Mouse (Mus musculus) left cerebral cortex, adult 6 months (tissue): ENCODE data around the gene Vmn1r93. TPM values are rescaled to one million over a fixed set of nuclear protein-coding genes. Genes with fewer than 3 reads are reported as not detected.

Experiments
- long read RNA-seq, 2 experiments: library from polyadenylated mRNA; unstranded; transcript quantifications; one replicate each; pipeline ENCODE4 v2.0.0; 2019 to 2020
- polyA plus RNA-seq: library from polyadenylated mRNA; unstranded; fragments of <200 nt; fragmentation: Nextera tagmentation; gene quantifications from 2 replicates; pipeline ENCODE4 v1.2.3, GENCODE M21; 2021

Vmn1r93 gene
- polyA plus RNA-seq: not detected in 2 replicates
- long read RNA-seq, experiment 1: 0 reads
- long read RNA-seq, experiment 2: 0 reads

DNA sequence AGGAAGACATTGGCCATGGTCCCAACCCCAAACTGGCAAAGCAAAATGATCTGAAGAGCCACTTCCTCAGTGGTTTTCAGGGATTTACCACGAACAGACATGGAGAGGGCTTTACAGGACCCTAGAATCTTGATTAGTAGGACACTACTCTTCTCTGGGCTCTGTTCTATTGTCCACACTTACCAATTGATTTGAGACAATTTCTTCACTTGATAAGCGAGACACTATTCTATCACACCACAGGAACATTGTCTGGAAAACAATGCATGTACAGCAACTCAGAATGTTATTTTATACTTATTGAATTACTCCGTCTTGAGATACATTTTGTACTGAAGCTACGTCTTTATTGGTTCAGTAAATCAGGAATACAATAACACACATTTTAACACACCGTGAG, at the start of gene Vmn1r93:
TSS of gene Vmn1r93 (minus strand) at position 101 of the 400 bp plus-strand sequence.

DNA sequence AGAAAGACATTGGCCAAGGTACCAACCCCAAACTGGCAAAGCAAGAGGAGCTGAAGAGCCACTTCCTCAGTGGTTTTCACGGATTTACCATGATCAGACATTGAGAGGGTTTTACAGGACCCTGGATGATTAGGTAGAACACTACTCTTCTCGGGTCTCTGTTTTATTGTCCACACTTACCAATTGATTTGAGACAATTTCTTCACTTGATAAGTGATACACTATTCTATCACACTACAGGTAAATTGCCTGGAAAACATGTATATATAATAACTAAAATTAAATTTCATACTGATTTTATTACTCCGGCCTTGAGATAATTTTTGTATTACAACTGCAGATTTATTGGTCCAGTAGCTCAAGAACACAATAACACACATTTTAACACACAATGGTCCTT, 29.4 kb upstream of the Vmn1r93 start, which contains the start of gene Vmn1r94:
TSS of gene Vmn1r94 (minus strand) at position 101 of the 400 bp plus-strand sequence.

DNA sequence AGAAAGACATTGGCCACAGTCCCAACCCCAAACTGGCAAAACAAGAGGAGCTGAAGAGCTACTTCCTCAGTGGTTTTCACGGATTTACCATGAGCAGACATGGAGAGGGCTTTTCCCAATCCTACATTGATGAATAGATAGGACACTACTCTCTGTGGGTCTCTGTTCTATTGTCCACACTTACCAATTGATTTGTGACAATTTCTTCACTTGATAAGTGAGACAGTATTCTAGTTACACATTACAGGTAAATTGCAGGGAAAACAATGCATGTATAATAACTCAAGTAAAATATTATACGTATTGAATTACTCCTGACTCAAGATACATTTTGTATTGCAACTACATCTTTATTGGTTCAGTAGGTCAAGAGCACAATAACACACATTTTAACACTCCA, 16.4 kb downstream of the Vmn1r93 start, which contains the start of gene Gm16442:
TSS of gene Gm16442 (minus strand) at position 101 of the 400 bp plus-strand sequence.

DNA sequence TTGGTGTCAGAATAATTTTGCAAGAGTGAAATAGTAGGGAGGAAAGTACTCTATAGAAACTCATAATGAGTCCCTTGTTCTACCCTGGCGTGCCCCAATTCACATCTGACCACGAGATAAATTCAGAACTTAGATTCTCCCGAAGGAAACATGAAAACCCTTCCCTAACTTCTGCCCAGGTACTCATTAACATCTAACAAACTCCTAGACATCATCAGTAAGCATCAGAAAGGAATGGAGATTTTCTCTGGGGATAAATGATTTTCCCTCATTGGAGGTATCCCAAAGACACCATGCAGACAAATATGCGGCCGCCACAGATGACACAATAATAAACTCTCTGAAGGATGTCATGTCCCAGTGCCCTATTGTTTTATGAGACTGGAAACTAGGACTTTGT, 39.5 kb downstream of the Vmn1r93 start, which contains the start of gene Vmn1r91:
TSS of gene Vmn1r91 (plus strand) at position 301 of the 400 bp plus-strand sequence.

Other genes starting within 250 kb of the Vmn1r93 start
- 1.2 and 1.4 TPM in 2 replicates for gene Pvr, start 217.9 kb downstream of the Vmn1r93 start, polyA plus RNA-seq
- not detected in 2 replicates for gene Igsf23, start 188.3 kb downstream of the Vmn1r93 start, polyA plus RNA-seq
- 0.13 TPM in 1 of 2 replicates, not detected in the other for gene Ceacam20, start 173.7 kb downstream of the Vmn1r93 start, polyA plus RNA-seq
- not detected in 2 replicates for gene Nlrp9b, start 147.6 kb downstream of the Vmn1r93 start, polyA plus RNA-seq
- not detected in 2 replicates for gene Vmn1r91, start 39.4 kb downstream of the Vmn1r93 start, polyA plus RNA-seq
- gene Gm16442, start 16.5 kb downstream of the Vmn1r93 start, polyA plus RNA-seq: not detected in 2 replicates
- gene Vmn1r94, start 29.3 kb upstream of the Vmn1r93 start, polyA plus RNA-seq: not detected in 2 replicates
- gene Vmn1r95, start 54.6 kb upstream of the Vmn1r93 start, polyA plus RNA-seq: not detected in 2 replicates
- gene Gm6164, start 66.5 kb upstream of the Vmn1r93 start, polyA plus RNA-seq: not detected in 2 replicates
- not detected in 2 replicates for gene Gm4498, start 94.7 kb upstream of the Vmn1r93 start, polyA plus RNA-seq
- gene Gm5890, start 123.7 kb upstream of the Vmn1r93 start, polyA plus RNA-seq: not detected in 2 replicates
- not detected in 2 replicates for gene Gm4133, start 195.0 kb upstream of the Vmn1r93 start, polyA plus RNA-seq
- gene Gm5728, start 236.3 kb upstream of the Vmn1r93 start, polyA plus RNA-seq: not detected in 2 replicates